Mouse (Mus musculus) left cerebral cortex, postnatal 10 days (tissue): ENCODE results near the gene Fgg. TPM values are rescaled to one million over a fixed set of nuclear protein-coding genes. Genes with fewer than 3 reads are reported as not detected.
A peak's percentile ranks its signal among the peaks of the same experiment; 100 is the strongest.

Source experiments
- DNase-seq, 2 experiments: peaks; one replicate each; pipeline ENCODE4 v3.0.0; 2021 to 2022; ENCODE audit warnings: low spot score in 2 of 2, mixed read lengths in 1 of 2; ENCODE audit errors: extremely low spot score in 1 of 2
- intact Hi-C: fragments of 180-260 bp; cut with DNase I; formaldehyde crosslinking; loops from one replicate; pipeline ENCODE4 v1.15.1; 2025
- total RNA-seq, 2 experiments: library from RNA; stranded (reverse); gene quantifications; 2 replicates each; pipeline ENCODE4 v1.2.3; 2021

The Fgg gene
- total RNA-seq, 2 experiments from 2014 or later = not detected

GRCm38 (mm10) chr3:83021176-83021575, 13.7 kb downstream of the Fgg start:
- intact Hi-C loops = no loop called here
- no peak for DNase-seq

- intact Hi-C loops = no loop called here
- DNase-seq = no peak
Measured at GRCm38 (mm10) chr3:83025036-83025435, 17.5 kb downstream of the Fgg start.

GRCm38 (mm10) chr3:83025475-83026301, 18.2 kb downstream of the Fgg start, which contains the start of gene Fga:
Gene Fga, plus strand, starts transcription at chr3:83026076.
- intact Hi-C loops = no loop called here
- no peak for DNase-seq

DNA sequence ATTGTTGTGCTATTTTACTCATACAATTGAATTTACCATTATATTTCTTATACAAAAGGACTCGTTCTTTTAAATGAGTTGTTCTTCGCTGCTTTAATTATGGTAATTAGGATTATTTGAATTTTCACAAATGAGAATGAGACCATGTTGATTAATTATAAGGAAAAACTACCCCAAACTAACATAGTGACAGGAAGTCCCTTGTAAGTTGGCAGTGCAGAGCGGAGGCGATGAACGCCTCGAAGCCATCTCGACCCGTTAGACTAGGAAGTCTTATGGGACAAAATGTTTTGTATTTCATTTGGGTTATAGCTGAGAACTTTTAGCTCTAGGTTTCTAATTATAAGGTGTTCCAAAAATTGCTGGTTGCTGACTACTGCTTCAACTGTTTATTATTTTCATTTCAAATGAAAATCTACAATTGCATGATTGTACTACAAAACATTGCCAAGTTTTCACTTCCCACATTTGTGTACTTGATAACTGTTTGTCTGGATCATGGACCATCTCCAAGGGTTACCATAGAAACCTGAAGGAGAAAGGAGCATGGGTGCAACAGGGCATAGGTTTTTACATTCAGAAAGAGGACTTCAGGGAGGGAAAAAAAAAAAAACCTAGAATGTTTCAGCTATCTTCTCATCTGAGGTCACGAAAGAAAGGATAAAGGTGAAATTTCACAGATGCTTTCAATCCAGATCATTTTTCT, 20.2 kb downstream of the Fgg start:
- DNase-seq = no peak
- intact Hi-C loops = no loop called here

DNA sequence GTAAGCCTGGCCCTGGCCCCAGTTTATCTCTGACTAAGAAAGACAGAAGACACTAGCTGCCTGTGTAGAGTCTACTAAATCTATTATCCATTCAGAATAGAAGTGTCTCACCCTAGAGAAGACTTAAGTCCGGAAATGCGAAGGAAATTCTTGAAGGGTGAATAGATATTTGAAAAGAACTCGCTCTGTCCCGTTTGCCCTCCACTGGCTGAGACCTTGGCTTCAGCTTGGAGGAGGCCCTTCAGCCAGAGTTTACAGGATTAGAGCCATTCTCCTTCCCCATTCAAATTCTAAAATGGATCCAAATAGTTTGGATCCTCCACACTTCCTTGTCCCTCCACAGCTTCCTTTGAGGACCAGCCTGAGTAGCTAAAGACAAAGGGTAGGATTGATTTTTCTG, 22.8 kb downstream of the Fgg start:
- intact Hi-C loops = no loop called here
- DNase-seq = no peak

GRCm38 (mm10) chr3:83032746-83033308, 25.3 kb downstream of the Fgg start:
- intact Hi-C loops = no loop called here
- no peak for DNase-seq

DNA sequence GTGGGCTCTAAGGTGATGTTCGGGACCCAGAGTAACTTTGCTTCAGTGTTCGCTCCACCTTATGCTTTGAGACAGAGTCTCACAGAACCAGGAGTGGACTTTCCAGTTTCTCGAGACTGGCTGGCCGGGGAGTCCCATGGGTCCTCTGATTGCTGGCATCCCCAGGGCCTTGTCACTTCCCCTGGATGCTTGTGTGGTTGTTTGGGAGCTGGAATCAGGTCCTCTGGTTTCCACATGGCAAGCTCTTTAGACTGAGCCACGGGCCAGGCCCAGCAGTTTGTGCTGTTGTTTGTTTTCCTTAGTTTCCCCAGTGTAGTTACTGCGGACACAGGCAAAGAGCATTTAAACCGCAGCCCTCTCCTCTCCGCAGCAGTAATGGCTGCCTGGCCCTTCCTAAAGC, 26.3 kb downstream of the Fgg start:
- no peak for DNase-seq
- intact Hi-C loops = no loop called here

DNA sequence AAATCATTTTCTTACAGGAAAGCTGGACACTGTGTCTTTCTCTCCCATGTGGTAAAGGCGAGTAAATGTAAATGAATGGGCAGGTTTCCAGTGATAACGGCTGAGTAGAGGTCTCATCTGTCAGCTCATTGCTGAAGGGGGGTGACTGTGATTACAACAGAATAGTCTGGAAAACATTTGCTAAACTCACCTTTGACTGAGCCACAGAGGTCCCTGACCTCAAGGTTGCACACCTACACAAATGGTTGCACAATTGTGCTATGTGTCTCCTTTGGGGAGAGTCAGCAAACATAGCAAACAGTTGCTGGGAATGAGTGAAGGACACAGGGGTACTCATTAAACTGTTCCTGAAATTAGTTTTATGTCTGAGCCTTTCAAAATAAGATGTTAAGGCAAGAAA, 31.3 kb downstream of the Fgg start:
- DNase-seq = no peak
- intact Hi-C loops = no loop called here

DNA sequence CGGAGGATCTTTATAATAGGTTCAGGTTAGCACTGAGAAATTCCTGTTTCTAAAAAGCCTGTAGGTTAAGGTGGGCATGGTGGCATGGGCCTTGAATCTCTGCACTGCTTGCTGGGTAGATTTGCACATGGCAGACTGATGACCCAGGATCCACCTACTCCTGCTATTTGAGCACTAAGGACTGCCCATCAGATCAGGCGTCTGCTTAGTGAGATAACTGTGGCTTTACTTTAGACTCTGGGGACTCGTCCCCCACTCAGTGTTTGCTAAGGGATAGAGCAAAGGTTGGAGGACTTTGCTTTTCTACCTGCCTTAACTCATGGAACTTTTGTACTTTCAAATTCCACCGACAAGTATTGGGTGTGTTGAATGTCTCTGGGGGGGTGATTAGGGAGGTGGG, 32.1 kb downstream of the Fgg start:
- intact Hi-C loops = no loop called here
- DNase-seq = no peak

GRCm38 (mm10) chr3:83042451-83042850, 34.9 kb downstream of the Fgg start:
- no peak for DNase-seq
- intact Hi-C loops = no loop called here

- intact Hi-C loops = loop anchor here (5.0 kb wide), 1 partner anchor 169 kb away; the partner anchor contains the start of gene Rbm46
- DNase-seq = no peak
Measured at GRCm38 (mm10) chr3:83046649-83047048, 39.1 kb downstream of the Fgg start.

DNA sequence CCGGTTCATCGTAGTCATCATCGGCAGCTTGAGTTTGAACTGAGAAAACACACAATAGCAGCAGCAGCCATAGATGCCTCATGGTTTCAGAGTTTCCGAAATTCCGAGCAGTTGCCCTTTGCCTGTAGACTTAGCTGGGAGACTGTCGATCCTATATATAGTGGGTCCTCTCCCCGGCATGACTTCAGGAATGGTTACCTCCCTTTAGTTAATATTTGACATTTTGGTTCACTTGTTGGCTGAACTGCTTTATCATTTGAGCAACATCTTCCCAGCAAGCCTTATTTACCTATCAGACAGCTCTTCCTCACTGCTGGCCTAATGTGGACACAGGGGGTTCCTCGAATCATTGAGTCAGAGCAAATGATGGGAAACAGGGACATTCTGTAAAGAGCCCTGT, 42.2 kb downstream of the Fgg start, which contains the start of gene Fgb:
Gene Fgb (minus strand): TSS at position 184 of the 400 bp plus-strand sequence.
- DNase-seq = no peak
- intact Hi-C loops = loop anchor here (5.0 kb wide), 1 partner anchor 172 kb away; the partner anchor contains the start of gene Rbm46

- intact Hi-C loops = no loop called here
- DNase-seq = no peak
Measured at GRCm38 (mm10) chr3:83050661-83051060, 43.1 kb downstream of the Fgg start.

DNA sequence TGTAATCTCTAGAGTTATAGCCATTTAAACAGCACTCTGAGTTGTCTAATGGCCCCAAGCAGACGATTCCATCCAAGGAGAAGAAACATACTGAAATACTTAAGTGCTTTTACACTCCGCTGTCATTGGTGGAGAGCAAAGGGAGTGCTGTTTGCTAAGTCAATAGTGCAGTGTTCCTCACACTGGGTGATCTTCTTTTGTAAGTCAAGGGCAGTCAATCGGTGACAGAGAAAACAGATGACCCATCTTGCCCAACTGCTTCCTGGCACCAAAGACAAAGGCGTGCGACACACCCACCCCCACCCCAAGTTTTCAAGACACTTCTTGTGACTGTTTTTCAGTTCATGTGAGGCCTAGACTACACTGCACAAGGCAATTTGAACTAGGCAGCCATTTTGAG, 44.6 kb downstream of the Fgg start:
- intact Hi-C loops = no loop called here

DNA sequence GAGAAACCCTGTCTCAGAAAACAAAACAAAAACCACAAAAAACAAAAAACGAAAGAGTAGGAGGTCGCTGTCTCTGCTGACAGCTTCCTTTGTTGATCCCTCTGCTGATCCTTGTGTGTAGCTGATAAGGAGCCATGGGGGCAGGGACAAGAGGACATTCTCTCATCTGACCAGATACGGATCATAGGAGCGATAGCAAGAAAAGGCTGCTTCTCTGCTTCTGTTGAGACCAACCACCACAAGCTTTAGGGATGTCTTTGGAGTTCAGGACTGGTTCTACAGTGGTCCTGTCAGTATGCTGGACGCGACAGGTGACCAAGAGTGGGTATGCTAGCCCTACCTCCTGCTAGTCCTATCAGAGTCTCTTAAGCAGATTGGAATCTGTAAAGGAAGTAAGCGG, 45.6 kb downstream of the Fgg start:
- DNase-seq = no peak
- intact Hi-C loops = loop anchor here (1.0 kb wide), 1 partner anchor 54 kb away; no protein-coding TSS in a partner anchor

More for the DNA sequence above, 44.6 kb downstream of the Fgg start:
- no peak for DNase-seq

GRCm38 (mm10) chr3:83053758-83054157, 46.2 kb downstream of the Fgg start:
- intact Hi-C loops = loop anchor here (1.0 kb wide), 1 partner anchor 54 kb away; no protein-coding TSS in a partner anchor
- DNase-seq = peak in 1 of 2 experiments; percentile 23

DNA sequence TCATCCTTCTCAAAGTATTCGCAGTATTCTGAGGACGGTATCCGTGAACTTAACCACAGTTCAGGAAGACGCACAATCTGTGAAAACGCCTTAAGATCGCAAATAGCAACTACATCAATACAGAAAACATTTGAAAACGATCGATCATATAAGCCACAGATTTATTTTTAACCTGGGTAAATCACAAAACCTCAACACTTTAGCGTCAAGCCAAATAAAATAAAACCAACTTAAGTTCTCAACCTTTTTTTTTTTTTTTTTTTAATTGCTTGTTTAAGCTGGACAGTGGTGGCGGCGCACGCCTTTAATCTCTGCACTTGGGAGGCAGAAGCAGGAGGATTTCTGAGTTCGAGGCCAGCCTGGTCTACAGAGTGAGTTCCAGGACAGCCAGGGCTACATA, 47.2 kb downstream of the Fgg start:
- intact Hi-C loops = loop anchor here (5.0 kb wide), 1 partner anchor 672 kb away; no protein-coding TSS in a partner anchor

GRCm38 (mm10) chr3:83055281-83056038, 47.9 kb downstream of the Fgg start, which contains the start of gene Plrg1:
Gene Plrg1, plus strand, starts transcription at chr3:83055522.
- DNase-seq = peak; percentile 97 to 99
- intact Hi-C loops = loop anchor here (5.0 kb wide), 1 partner anchor 673 kb away; no protein-coding TSS in a partner anchor

More for the DNA sequence above, 47.2 kb downstream of the Fgg start:
- no peak for DNase-seq
